Mouse (Mus musculus) stomach, postnatal 0 days (tissue): ENCODE results near the gene Dab1.

Source experiments
- CTCF ChIP-seq: IDR thresholded peaks from 2 replicates; pipeline ENCODE4 v1.5.1; 2016; ENCODE audit warnings: antibody characterized with exemption, low read depth, mild to moderate bottlenecking, moderate library complexity
- EP300 ChIP-seq: optimal IDR thresholded peaks from 2 replicates; pipeline ENCODE3; 2016; ENCODE audit warnings: antibody characterized with exemption

- TF ChIP-seq CTCF = no peak
- TF ChIP-seq EP300 = no peak
Observed at GRCm38 (mm10) chr4:104582726-104583125, 963.6 kb downstream of the Dab1 start.
